Comparison of ENCODE assay signal across 10 mouse cellular contexts in genomic region chr12:111688069-111688428, GRCm38 (mm10). TPM values are rescaled to one million over a fixed set of nuclear protein-coding genes. Genes with fewer than 3 reads are reported as not detected.
DNase-seq lines count a peak whose midpoint lies in the region; ATAC-seq and TF ChIP-seq lines count a peak whose summit lies in the region.
"Had no signal": no experiment of that assay in that cellular context is flagged by ENCODE, and none has a peak within 500 bp of the region (broad histone marks: within the 10 kb centered on the region; RNA-seq: fewer than 3 reads in every experiment).

No protein-coding gene starts in this region.

- peak overlapping the region; percentile 67; the same call in 1 of the 2 replicates for H3K27ac ChIP-seq in kidney, adult 2 months (ENCODE audit: insufficient read depth, low read depth, low read length)
- 0 out of 2 replicates have a peak overlapping the region, but pooled peaks have one; percentile 23 for H3K27ac ChIP-seq in embryonic facial prominence, embryonic 12.5 days
- H3K27ac ChIP-seq in forebrain, embryonic 14.5 days (ENCODE audit: low read depth, low read length): peak overlapping the region; percentile 88
- peak overlapping the region; percentile 82 for H3K27ac ChIP-seq in midbrain, embryonic 13.5 days
- H3K27ac ChIP-seq: liver, embryonic 12.5 days had no signal

- no peak for TF ChIP-seq CTCF in kidney, adult 2 months (conservative IDR thresholded peaks at IDR 0.05; ENCODE audit: insufficient read depth, insufficient read length, low read depth, low read length)

- no peak for ATAC-seq in embryonic facial prominence, embryonic 12.5 days (ENCODE audit: insufficient number of reproducible peaks, insufficient read depth, low FRiP score, low TSS enrichment)
- ATAC-seq in forebrain, embryonic 14.5 days: no peak
- ATAC-seq in midbrain, embryonic 13.5 days: 0 out of 2 replicates have a peak, but pooled peaks have one; percentile 4
- ATAC-seq: liver, embryonic 12.5 days had no signal

- no peak for DNase-seq in kidney, adult 2 months
- no peak for DNase-seq in kidney, adult 9 months
- no peak for DNase-seq in forebrain, embryonic 14.5 days (ENCODE audit: low spot score)
- no peak for DNase-seq in T-cell, adult 2 months (ENCODE audit: low spot score)
- no peak for DNase-seq in urinary bladder, adult 2 months (ENCODE audit: low spot score)
- no peak for DNase-seq in right cerebral cortex, postnatal 14 days
- DNase-seq: spleen, adult 18-20 months had no signal

- peaks cover 32% of the 10 kb centered on the region; the same call in 1 of the 2 replicates for H3K4me1 ChIP-seq in kidney, adult 2 months (ENCODE audit: control insufficient read depth, insufficient read depth, low read length)
- peaks cover 16% of the 10 kb centered on the region for H3K4me1 ChIP-seq in embryonic facial prominence, embryonic 12.5 days
- H3K4me1 ChIP-seq in forebrain, embryonic 14.5 days (ENCODE audit: control insufficient read depth, insufficient read depth, low read length): peaks cover 33% of the 10 kb centered on the region
- H3K4me1 ChIP-seq in midbrain, embryonic 13.5 days (replicated peaks): peaks cover 55% of the 10 kb centered on the region

- no peaks in the 10 kb centered on the region for H3K27me3 ChIP-seq in kidney, adult 2 months (replicated peaks; ENCODE audit: control insufficient read depth, insufficient read depth, low read length)
- H3K27me3 ChIP-seq in embryonic facial prominence, embryonic 12.5 days: no peaks in the 10 kb centered on the region
- no peaks in the 10 kb centered on the region for H3K27me3 ChIP-seq in forebrain, embryonic 14.5 days (replicated peaks; ENCODE audit: control insufficient read depth, insufficient read depth, low read length)
- H3K27me3 ChIP-seq in midbrain, embryonic 13.5 days: no peaks in the 10 kb centered on the region

- TF ChIP-seq POLR2A in kidney, adult 2 months (IDR thresholded peaks at IDR 0.05; ENCODE audit: low read depth, low read length): no peak

- H3K9me3 ChIP-seq in embryonic facial prominence, embryonic 12.5 days: no peaks in the 10 kb centered on the region
- H3K9me3 ChIP-seq in forebrain, embryonic 14.5 days (replicated peaks; ENCODE audit: control insufficient read depth, low read length): no peaks in the 10 kb centered on the region
- H3K9me3 ChIP-seq in midbrain, embryonic 13.5 days: no peaks in the 10 kb centered on the region
- H3K9me3 ChIP-seq: liver, embryonic 12.5 days had no signal

- H3K9ac ChIP-seq in embryonic facial prominence, embryonic 12.5 days: no peak overlapping the region
- H3K9ac ChIP-seq in forebrain, embryonic 14.5 days (ENCODE audit: low read length): no peak overlapping the region
- peak overlapping the region; percentile 42; the same call in 1 of the 2 replicates for H3K9ac ChIP-seq in midbrain, embryonic 13.5 days (replicated peaks)
- H3K9ac ChIP-seq: liver, embryonic 12.5 days had no signal

- H3K4me2 ChIP-seq in embryonic facial prominence, embryonic 12.5 days (replicated peaks): no peak overlapping the region
- H3K4me2 ChIP-seq in forebrain, embryonic 14.5 days (ENCODE audit: low read length): no peak overlapping the region
- no peak overlapping the region for H3K4me2 ChIP-seq in midbrain, embryonic 13.5 days (replicated peaks)
- H3K4me2 ChIP-seq: liver, embryonic 12.5 days had no signal

- WGBS in kidney, adult 2 months: 39% methylated on average over 2 of the region's 2 CpGs
- 29% methylated on average over 2 of the region's 2 CpGs for WGBS in embryonic facial prominence, embryonic 12.5 days
- 31% methylated on average over 2 of the region's 2 CpGs for WGBS in forebrain, embryonic 14.5 days
- 12% methylated on average over 2 of the region's 2 CpGs for WGBS in midbrain, embryonic 13.5 days

- H3K36me3 ChIP-seq in kidney, adult 2 months (ENCODE audit: control insufficient read depth, insufficient read depth, low read length): no peaks in the 10 kb centered on the region
- peaks cover under 1% of the 10 kb centered on the region; the same call in 1 of the 2 replicates for H3K36me3 ChIP-seq in embryonic facial prominence, embryonic 12.5 days
- H3K36me3 ChIP-seq in forebrain, embryonic 14.5 days (ENCODE audit: control insufficient read depth, insufficient read depth, low read length): peaks cover 7% of the 10 kb centered on the region; the same call in 1 of the 2 replicates
- H3K36me3 ChIP-seq in midbrain, embryonic 13.5 days: peaks cover 9% of the 10 kb centered on the region

- no peak overlapping the region for H3K4me3 ChIP-seq in kidney, adult 2 months (ENCODE audit: insufficient read depth, low read depth, low read length)
- H3K4me3 ChIP-seq in embryonic facial prominence, embryonic 12.5 days: no peak overlapping the region
- H3K4me3 ChIP-seq in forebrain, embryonic 14.5 days (ENCODE audit: low read depth, low read length): no peak overlapping the region
- H3K4me3 ChIP-seq in midbrain, embryonic 13.5 days (replicated peaks): no peak overlapping the region
- H3K4me3 ChIP-seq: liver, embryonic 12.5 days had no signal

RNA-seq across cellular contexts. Expression of gene Trmt61a, which starts 10.1 kb away (rescaled TPM):
- 12.4 and 16.9 TPM in 2 replicates for polyA plus RNA-seq in kidney, adult 2 months (2012; rRNA removed)
- 13.3 and 15.1 TPM in 2 replicates for polyA plus RNA-seq in embryonic facial prominence, embryonic 12.5 days (2016; fragmentation: Nextera tagmentation; extraction: Ambion mirVana)
- 5.8 and 7.8 TPM in 2 replicates for polyA plus RNA-seq in forebrain, embryonic 14.5 days (2014; fragmentation: Nextera tagmentation; extraction: Ambion mirVana)
- polyA plus RNA-seq in midbrain, embryonic 13.5 days (2015; fragmentation: Nextera tagmentation; extraction: Ambion mirVana): 9.0 and 9.4 TPM in 2 replicates
- polyA plus RNA-seq in urinary bladder, adult 2 months (2012; rRNA removed): 17.1 and 25.1 TPM in 2 replicates

RNA-seq across cellular contexts. Expression of gene Ckb, which starts 15.9 kb away (rescaled TPM):
- 280 and 340 TPM in 2 replicates for polyA plus RNA-seq in kidney, adult 2 months (2012; rRNA removed)
- 339 and 355 TPM in 2 replicates for polyA plus RNA-seq in embryonic facial prominence, embryonic 12.5 days (2016; fragmentation: Nextera tagmentation; extraction: Ambion mirVana)
- polyA plus RNA-seq in forebrain, embryonic 14.5 days (2014; fragmentation: Nextera tagmentation; extraction: Ambion mirVana): 1,532 and 1,552 TPM in 2 replicates
- 1,952 and 2,005 TPM in 2 replicates for polyA plus RNA-seq in midbrain, embryonic 13.5 days (2015; fragmentation: Nextera tagmentation; extraction: Ambion mirVana)
- 2,258 and 2,468 TPM in 2 replicates for polyA plus RNA-seq in urinary bladder, adult 2 months (2012; rRNA removed)

RNA-seq across cellular contexts. Expression of gene Bag5, which starts 25.0 kb away (rescaled TPM):
- 11.3 and 14.6 TPM in 2 replicates for polyA plus RNA-seq in kidney, adult 2 months (2012; rRNA removed)
- 59.7 and 61.3 TPM in 2 replicates for polyA plus RNA-seq in embryonic facial prominence, embryonic 12.5 days (2016; fragmentation: Nextera tagmentation; extraction: Ambion mirVana)
- polyA plus RNA-seq in forebrain, embryonic 14.5 days (2014; fragmentation: Nextera tagmentation; extraction: Ambion mirVana): 60.4 and 65.8 TPM in 2 replicates
- polyA plus RNA-seq in midbrain, embryonic 13.5 days (2015; fragmentation: Nextera tagmentation; extraction: Ambion mirVana): 63.9 and 68.2 TPM in 2 replicates
- 30.4 and 32.8 TPM in 2 replicates for polyA plus RNA-seq in urinary bladder, adult 2 months (2012; rRNA removed)

RNA-seq across cellular contexts. Expression of gene Apopt1, which starts 25.0 kb away (rescaled TPM):
- 63.8 and 68.4 TPM in 2 replicates for polyA plus RNA-seq in kidney, adult 2 months (2012; rRNA removed)
- polyA plus RNA-seq in embryonic facial prominence, embryonic 12.5 days (2016; fragmentation: Nextera tagmentation; extraction: Ambion mirVana): 53.0 and 59.7 TPM in 2 replicates
- polyA plus RNA-seq in forebrain, embryonic 14.5 days (2014; fragmentation: Nextera tagmentation; extraction: Ambion mirVana): 47.1 and 50.8 TPM in 2 replicates
- 59.5 and 59.6 TPM in 2 replicates for polyA plus RNA-seq in midbrain, embryonic 13.5 days (2015; fragmentation: Nextera tagmentation; extraction: Ambion mirVana)
- 47.1 and 50.6 TPM in 2 replicates for polyA plus RNA-seq in urinary bladder, adult 2 months (2012; rRNA removed)

Comparison
In these comparisons a context has a peak if more than half of its experiments do, and no peak if none do; other contexts are left out.
1. H3K27ac ChIP-seq: peak in every context shown above with its lines; median percentile 88 in forebrain, embryonic 14.5 days; 82 in midbrain, embryonic 13.5 days; 67 in kidney, adult 2 months; 23 in embryonic facial prominence, embryonic 12.5 days.